Mouse (Mus musculus) myocyte (in vitro differentiated cells): ENCODE results near the gene Tmem239. TPM values are rescaled to one million over a fixed set of nuclear protein-coding genes. Genes with fewer than 3 reads are reported as not detected.

Experiments used
- H3K27me3 ChIP-seq: one replicate; pipeline ENCODE4 v1.6.1; 2011; ENCODE audit not compliant: control insufficient read depth, insufficient read depth, insufficient read length
- H3K36me3 ChIP-seq: one replicate; pipeline ENCODE4 v1.6.1; 2011; ENCODE audit not compliant: control insufficient read depth, insufficient read depth
- H3K4me2 ChIP-seq: one replicate; pipeline ENCODE4 v1.6.1; 2011; ENCODE audit warnings: low read depth, control low read depth
- H3K4me3 ChIP-seq: one replicate; pipeline ENCODE4 v1.5.1; 2011; ENCODE audit warnings: mild to moderate bottlenecking, control low read depth, moderate library complexity
- H3K79me2 ChIP-seq: one replicate; pipeline ENCODE4 v1.6.1; 2011; ENCODE audit not compliant: control insufficient read depth, insufficient read depth
- H3ac ChIP-seq: one replicate; pipeline ENCODE4 v1.6.1; 2011; ENCODE audit not compliant: control insufficient read depth, insufficient read length
- CEBPB ChIP-seq: IDR thresholded peaks from 2 replicates; pipeline ENCODE4 v1.6.1; 2011; ENCODE audit warnings: mild to moderate bottlenecking, moderate library complexity; ENCODE audit not compliant: poor library complexity, insufficient read depth, severe bottlenecking
- E2F4 ChIP-seq: IDR thresholded peaks from one replicate; pipeline ENCODE4 v1.6.1; 2011; ENCODE audit warnings: mild to moderate bottlenecking, control low read depth, moderate library complexity; ENCODE audit not compliant: insufficient read depth
- MAX ChIP-seq: IDR thresholded peaks from one replicate; pipeline ENCODE4 v1.6.1; 2011; ENCODE audit warnings: low read depth, mild to moderate bottlenecking, control low read depth
- MYOD1 ChIP-seq, 3 experiments: IDR thresholded peaks; one replicate each; pipeline ENCODE4 v1.6.1; 2011; ENCODE audit warnings: control low read depth in 2 of 3, low read depth in 2 of 3, mild to moderate bottlenecking in 2 of 3, moderate library complexity in 1 of 3; ENCODE audit not compliant: insufficient read length in 2 of 3, control insufficient read depth in 1 of 3
- MYOG ChIP-seq, 3 experiments: IDR thresholded peaks; one replicate each; pipeline ENCODE4 v1.6.1; 2011; ENCODE audit warnings: control low read depth in 2 of 3, low read depth in 2 of 3, mild to moderate bottlenecking in 2 of 3; ENCODE audit not compliant: insufficient read length in 2 of 3, control insufficient read depth in 1 of 3, insufficient read depth in 1 of 3
- POLR2A ChIP-seq: IDR thresholded peaks from one replicate; pipeline ENCODE4 v1.6.1; 2011; ENCODE audit warnings: low read depth, mild to moderate bottlenecking, control low read depth, moderate library complexity; ENCODE audit not compliant: insufficient read length
- POLR2AphosphoS2 ChIP-seq: IDR thresholded peaks from one replicate; pipeline ENCODE4 v1.6.1; 2011; ENCODE audit warnings: low read depth, control low read depth; ENCODE audit not compliant: insufficient read length
- REST ChIP-seq: IDR thresholded peaks from one replicate; pipeline ENCODE4 v1.6.1; 2011; ENCODE audit warnings: mild to moderate bottlenecking, control low read depth, moderate library complexity; ENCODE audit not compliant: insufficient read depth, insufficient read length
- SRF ChIP-seq: IDR thresholded peaks from one replicate; pipeline ENCODE4 v1.6.1; 2011; ENCODE audit warnings: low read depth; ENCODE audit not compliant: control insufficient read depth, insufficient read length
- TCF12 ChIP-seq: IDR thresholded peaks from one replicate; pipeline ENCODE4 v1.6.1; 2011; ENCODE audit warnings: mild to moderate bottlenecking, control low read depth; ENCODE audit not compliant: poor library complexity, insufficient read depth, severe bottlenecking
- TCF3 ChIP-seq: IDR thresholded peaks from one replicate; pipeline ENCODE4 v1.6.1; 2011; ENCODE audit warnings: low read depth, control low read depth; ENCODE audit not compliant: insufficient read length
- USF1 ChIP-seq: IDR thresholded peaks from one replicate; pipeline ENCODE4 v1.6.1; 2011; ENCODE audit warnings: low read depth, mild to moderate bottlenecking, control low read depth, moderate library complexity
- polyA plus RNA-seq: library from polyadenylated mRNA; unstranded; fragments of >200 nt; fragmentation: generic; extraction: Trizol; gene quantifications from one replicate; pipeline ENCODE4 v1.2.1, GENCODE M21; 2012; ENCODE audit warnings: missing spikeins

Tmem239 gene
- polyA plus RNA-seq, 1 experiment = not detected

- TF ChIP-seq TCF3 (no peak), MAX (no peak), CEBPB (no peak), E2F4 (no peak), TCF12 (no peak), MYOG (IDR thresholded peaks at IDR 0.05; ENCODE audit: control insufficient read depth in 1 of 3, insufficient read depth in 1 of 3, insufficient read length in 2 of 3, low read depth in 2 of 3) (no peak), POLR2A (no peak), SRF (no peak), REST (no peak), POLR2AphosphoS2 (no peak), USF1 (no peak), MYOD1 (IDR thresholded peaks at IDR 0.05; ENCODE audit: control insufficient read depth in 1 of 3, insufficient read length in 2 of 3, low read depth in 2 of 3) (no peak)
- peaks cover 25% of the 10 kb centered on the region for H3K79me2 ChIP-seq
- H3K27me3 ChIP-seq = no peaks in the 10 kb centered on the region
- H3K4me3 ChIP-seq = no peak overlapping the region
- H3K36me3 ChIP-seq = peaks cover 48% of the 10 kb centered on the region
- no peak overlapping the region for H3K4me2 ChIP-seq
- no peak overlapping the region for H3ac ChIP-seq
These were observed 32.6 kb downstream of the Tmem239 start for GRCm38 (mm10) chr2:130438861-130439260.

- no peaks in the 10 kb centered on the region for H3K27me3 ChIP-seq
- TF ChIP-seq POLR2AphosphoS2 (no peak), MYOD1 (IDR thresholded peaks at IDR 0.05; ENCODE audit: control insufficient read depth in 1 of 3, insufficient read length in 2 of 3, low read depth in 2 of 3) (no peak), REST (no peak), POLR2A (no peak), MYOG (IDR thresholded peaks at IDR 0.05; ENCODE audit: control insufficient read depth in 1 of 3, insufficient read depth in 1 of 3, insufficient read length in 2 of 3, low read depth in 2 of 3) (no peak), E2F4 (no peak), CEBPB (no peak), TCF12 (no peak), MAX (no peak), USF1 (no peak), TCF3 (no peak), SRF (no peak)
- H3ac ChIP-seq = no peak overlapping the region
- H3K36me3 ChIP-seq = peaks cover 48% of the 10 kb centered on the region
- H3K79me2 ChIP-seq = peaks cover 14% of the 10 kb centered on the region
- H3K4me2 ChIP-seq = no peak overlapping the region
- no peak overlapping the region for H3K4me3 ChIP-seq
These were observed 33.7 kb downstream of the Tmem239 start for GRCm38 (mm10) chr2:130439840-130440480.

- H3K27me3 ChIP-seq = no peaks in the 10 kb centered on the region
- no peaks in the 10 kb centered on the region for H3K79me2 ChIP-seq
- H3K4me3 ChIP-seq = no peak overlapping the region
- H3K4me2 ChIP-seq = no peak overlapping the region
- H3ac ChIP-seq = no peak overlapping the region
- no peak for TF ChIP-seq MYOD1 (IDR thresholded peaks at IDR 0.05; ENCODE audit: control insufficient read depth in 1 of 3, insufficient read length in 2 of 3, low read depth in 2 of 3)
- TF ChIP-seq CEBPB = no peak
- no peak for TF ChIP-seq E2F4
- no peak for TF ChIP-seq USF1
- TF ChIP-seq MAX = no peak
- no peak for TF ChIP-seq SRF
- TF ChIP-seq TCF12 = no peak
- no peak for TF ChIP-seq POLR2AphosphoS2
- no peak for TF ChIP-seq POLR2A
- peaks cover 48% of the 10 kb centered on the region for H3K36me3 ChIP-seq
These were observed 35.9 kb downstream of the Tmem239 start for GRCm38 (mm10) chr2:130442162-130442561.

GRCm38 (mm10) chr2:130448449-130448848 lies 42.2 kb downstream of the Tmem239 start:
- Histone ChIP-seq H3K4me2 (no peak overlapping the region), H3K4me3 (no peak overlapping the region), H3K79me2 (peaks cover 30% of the 10 kb centered on the region), H3K36me3 (peaks cover 4% of the 10 kb centered on the region), H3K27me3 (no peaks in the 10 kb centered on the region), H3ac (no peak overlapping the region)
- TF ChIP-seq USF1 (no peak), TCF12 (no peak), POLR2A (no peak), REST (no peak), SRF (no peak)

GRCm38 (mm10) chr2:130449021-130449793 lies 42.9 kb downstream of the Tmem239 start:
- Histone ChIP-seq H3K79me2 (peaks cover 38% of the 10 kb centered on the region), H3K4me3 (peak overlapping the region; percentile 60), H3K36me3 (no peaks in the 10 kb centered on the region), H3K4me2 (peak overlapping the region; percentile 75), H3K27me3 (no peaks in the 10 kb centered on the region), H3ac (peak overlapping the region; percentile 74)
- no peak for TF ChIP-seq POLR2A
- TF ChIP-seq TCF3 = no peak
- TF ChIP-seq MYOD1 (IDR thresholded peaks at IDR 0.05; ENCODE audit: control insufficient read depth in 1 of 3, insufficient read length in 2 of 3, low read depth in 2 of 3) = no peak
- TF ChIP-seq CEBPB = no peak
- TF ChIP-seq POLR2AphosphoS2 = no peak
